Mouse (Mus musculus) neural tube, embryonic 11.5 days (tissue): ENCODE data around the gene Rbfox2. TPM values are rescaled to one million over a fixed set of nuclear protein-coding genes. Genes with fewer than 3 reads are reported as not detected.

Experiments used
- ATAC-seq: fragments of 200-750 bp; cut with Nextera tagmentation; 2 replicates; pipeline ENCODE4 v1.8.0; 2017; ENCODE audit warnings: moderate number of reproducible peaks, mild to moderate bottlenecking, moderate TSS enrichment, moderate library complexity; ENCODE audit not compliant: insufficient read depth, low FRiP score, low TSS enrichment
- DNase-seq: peaks from one replicate; pipeline ENCODE4 v3.0.0-alpha.2; 2015; ENCODE audit warnings: low spot score
- H3K27ac ChIP-seq: fragments of 300-500 bp; sonication (generic); 2 replicates; pipeline ENCODE4 v1.5.1; 2014; ENCODE audit warnings: low read depth, mild to moderate bottlenecking, low read length
- H3K27me3 ChIP-seq: fragments of 300-500 bp; sonication (generic); 2 replicates; pipeline ENCODE4 v1.6.1; 2014; ENCODE audit warnings: mild to moderate bottlenecking, low read length, mixed read lengths; ENCODE audit not compliant: control insufficient read depth, insufficient read depth
- H3K36me3 ChIP-seq: fragments of 300-500 bp; sonication (generic); 2 replicates; pipeline ENCODE4 v1.6.1; 2014; ENCODE audit warnings: mild to moderate bottlenecking, low read length, moderate library complexity, mixed read lengths; ENCODE audit not compliant: control insufficient read depth, insufficient read depth
- H3K4me1 ChIP-seq: fragments of 300-500 bp; sonication (generic); 2 replicates; pipeline ENCODE4 v1.6.1; 2014; ENCODE audit warnings: low read length, mixed read lengths; ENCODE audit not compliant: control insufficient read depth, insufficient read depth
- H3K4me2 ChIP-seq: fragments of 300-500 bp; sonication (generic); 2 replicates; pipeline ENCODE4 v1.6.1; 2014; ENCODE audit warnings: low read depth, mild to moderate bottlenecking, moderate library complexity
- H3K4me3 ChIP-seq: fragments of 300-500 bp; sonication (generic); 2 replicates; pipeline ENCODE4 v1.5.1; 2014; ENCODE audit warnings: low read depth, low read length
- H3K9ac ChIP-seq: fragments of 300-500 bp; sonication (generic); 2 replicates; pipeline ENCODE4 v1.6.1; 2014; ENCODE audit warnings: mild to moderate bottlenecking, low read length
- H3K9me3 ChIP-seq: fragments of 300-500 bp; sonication (generic); 2 replicates; pipeline ENCODE4 v1.6.1; 2016; ENCODE audit warnings: low read length; ENCODE audit not compliant: control insufficient read depth
- WGBS: fragments of 180-500 bp; shearing (Covaris S2); extraction: QIAGEN DNeasy Blood & Tissue Kit; methylation state at CpG from one replicate; pipeline ENCODE4 v1.1.7; 2014; 5-methylcytosine and 5-hydroxymethylcytosine counted together
- polyA plus RNA-seq: library from polyadenylated mRNA; unstranded; fragments of >200 nt; fragmentation: Nextera tagmentation; extraction: Ambion mirVana; gene quantifications from 2 replicates; pipeline ENCODE4 v1.2.1, GENCODE M21; 2014

Gene Rbfox2
- polyA plus RNA-seq, 1 experiment from 2014 or later = 123 TPM

DNA sequence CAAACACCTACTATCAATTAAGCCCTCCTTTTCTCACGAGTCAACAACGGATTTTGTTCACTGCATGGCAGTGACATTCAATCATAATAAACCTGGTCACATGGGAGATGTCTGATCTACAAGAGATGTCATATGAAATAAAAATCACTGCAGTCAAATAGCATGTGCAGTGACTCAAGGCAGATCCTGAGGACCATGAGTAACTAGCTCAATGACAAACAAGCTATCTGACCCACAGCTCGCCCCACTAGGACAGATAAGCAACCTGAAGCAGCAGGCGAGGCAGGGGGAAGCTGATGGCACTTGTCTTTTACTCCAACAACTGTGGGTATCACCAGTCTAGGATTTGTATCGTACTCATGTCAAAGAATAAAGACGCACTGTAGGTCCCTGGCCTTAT, 14.4 kb downstream of the Rbfox2 start:
- Histone ChIP-seq H3K36me3 (no peaks in the 10 kb centered on the region), H3K4me1 (peaks cover 8% of the 10 kb centered on the region), H3K4me3 (no peak overlapping the region), H3K4me2 (no peak overlapping the region), H3K27ac (no peak overlapping the region), H3K27me3 (no peaks in the 10 kb centered on the region), H3K9me3 (no peaks in the 10 kb centered on the region), H3K9ac (no peak overlapping the region)
- 78% methylated on average over 6 of the region's 6 CpGs for WGBS
- DNase-seq (no peak), ATAC-seq (no peak)

DNA sequence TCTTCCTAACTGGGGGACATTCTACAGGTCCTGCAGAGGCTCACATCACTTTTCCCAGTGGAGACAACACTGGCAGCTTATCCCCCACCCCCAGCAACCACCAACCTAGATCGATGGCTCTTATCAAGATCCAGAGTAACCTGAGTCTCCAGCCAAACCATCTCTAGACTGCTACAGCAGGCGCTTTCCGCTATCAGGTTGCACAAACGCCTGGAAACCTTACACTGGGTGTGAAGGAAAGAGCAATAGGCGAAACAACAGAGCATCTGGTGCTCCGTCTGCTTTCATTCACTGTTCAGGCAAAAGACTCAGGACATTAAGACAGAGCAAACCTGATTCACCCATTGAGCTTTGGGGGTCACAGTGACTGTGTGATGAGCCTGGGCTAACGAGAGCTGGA, 15.3 kb downstream of the Rbfox2 start:
- Histone ChIP-seq H3K9ac (no peak overlapping the region), H3K36me3 (no peaks in the 10 kb centered on the region), H3K27me3 (no peaks in the 10 kb centered on the region), H3K4me1 (peaks cover 8% of the 10 kb centered on the region), H3K9me3 (no peaks in the 10 kb centered on the region), H3K4me3 (no peak overlapping the region), H3K4me2 (no peak overlapping the region), H3K27ac (no peak overlapping the region)
- WGBS = 55% methylated on average over 7 of the region's 7 CpGs
- DNase-seq (no peak), ATAC-seq (no peak)

- no peak for DNase-seq
Measured at GRCm38 (mm10) chr15:77290352-77290751, 16.5 kb downstream of the Rbfox2 start.

GRCm38 (mm10) chr15:77280130-77280529, 26.7 kb downstream of the Rbfox2 start:
- ATAC-seq (no peak), DNase-seq (no peak)
- Histone ChIP-seq H3K27ac (no peak overlapping the region), H3K4me2 (no peak overlapping the region), H3K36me3 (no peaks in the 10 kb centered on the region), H3K9me3 (no peaks in the 10 kb centered on the region), H3K4me1 (no peaks in the 10 kb centered on the region), H3K9ac (no peak overlapping the region), H3K4me3 (no peak overlapping the region), H3K27me3 (no peaks in the 10 kb centered on the region)
- whole genome bisulfite sequencing = 96% methylated on average over 1 of the region's 1 CpGs

More at GRCm38 (mm10) chr15:77290352-77290751, 16.5 kb downstream of the Rbfox2 start:
- Histone ChIP-seq H3K4me1 (peaks cover 8% of the 10 kb centered on the region), H3K27me3 (no peaks in the 10 kb centered on the region), H3K9ac (no peak overlapping the region), H3K36me3 (no peaks in the 10 kb centered on the region), H3K27ac (no peak overlapping the region), H3K9me3 (no peaks in the 10 kb centered on the region), H3K4me2 (no peak overlapping the region), H3K4me3 (no peak overlapping the region)
- WGBS = 74% methylated on average over 2 of the region's 2 CpGs
- ATAC-seq = no peak

GRCm38 (mm10) chr15:77278825-77279224, 28.0 kb downstream of the Rbfox2 start:
- Histone ChIP-seq H3K36me3 (no peaks in the 10 kb centered on the region), H3K4me1 (no peaks in the 10 kb centered on the region), H3K27ac (no peak overlapping the region), H3K4me2 (no peak overlapping the region), H3K9ac (no peak overlapping the region), H3K9me3 (no peaks in the 10 kb centered on the region), H3K4me3 (no peak overlapping the region), H3K27me3 (no peaks in the 10 kb centered on the region)
- no peak for DNase-seq
- 60% methylated on average over 5 of the region's 5 CpGs for WGBS
- no peak for ATAC-seq

- H3K27me3 ChIP-seq = no peaks in the 10 kb centered on the region
- no peaks in the 10 kb centered on the region for H3K9me3 ChIP-seq
- no peak for DNase-seq
- H3K9ac ChIP-seq = no peak overlapping the region
- H3K27ac ChIP-seq = no peak overlapping the region
- H3K4me3 ChIP-seq = no peak overlapping the region
- no peak overlapping the region for H3K4me2 ChIP-seq
- WGBS = 77% methylated on average over 3 of the region's 3 CpGs
- no peaks in the 10 kb centered on the region for H3K36me3 ChIP-seq
- ATAC-seq = no peak
- no peaks in the 10 kb centered on the region for H3K4me1 ChIP-seq
Measured at GRCm38 (mm10) chr15:77276838-77277725, 29.7 kb downstream of the Rbfox2 start.

DNA sequence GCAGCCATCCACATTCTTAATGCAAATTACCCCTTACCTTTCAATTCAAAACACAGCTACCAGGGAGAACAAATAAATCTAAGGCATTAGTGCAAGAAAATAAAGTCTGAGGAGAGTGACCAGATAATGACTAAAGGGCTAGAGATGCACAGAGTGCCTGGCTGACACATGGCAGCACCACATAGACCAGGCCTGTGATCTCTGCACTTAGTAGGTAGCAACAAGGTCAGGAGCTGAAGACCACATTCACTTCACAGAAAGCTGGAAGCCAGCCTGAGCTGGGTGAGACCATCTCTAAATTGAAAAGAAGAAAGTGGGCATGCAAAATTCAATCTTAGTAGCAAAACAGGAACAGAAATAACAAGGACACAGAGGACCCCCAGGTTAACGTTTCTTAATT, 30.5 kb downstream of the Rbfox2 start:
- Histone ChIP-seq H3K4me1 (no peaks in the 10 kb centered on the region), H3K9ac (no peak overlapping the region), H3K27me3 (no peaks in the 10 kb centered on the region), H3K4me3 (no peak overlapping the region), H3K9me3 (no peaks in the 10 kb centered on the region), H3K27ac (no peak overlapping the region), H3K4me2 (no peak overlapping the region), H3K36me3 (no peaks in the 10 kb centered on the region)
- no peak for DNase-seq
- no peak for ATAC-seq
- 69% methylated on average over 1 of the region's 1 CpGs for WGBS

GRCm38 (mm10) chr15:77275572-77275971, 31.2 kb downstream of the Rbfox2 start:
- no peaks in the 10 kb centered on the region for H3K4me1 ChIP-seq
- DNase-seq = no peak
- no peak overlapping the region for H3K9ac ChIP-seq
- H3K9me3 ChIP-seq = no peaks in the 10 kb centered on the region
- no peak for ATAC-seq
- no peaks in the 10 kb centered on the region for H3K36me3 ChIP-seq
- H3K27me3 ChIP-seq = no peaks in the 10 kb centered on the region
- no peak overlapping the region for H3K4me3 ChIP-seq
- no peak overlapping the region for H3K27ac ChIP-seq
- no peak overlapping the region for H3K4me2 ChIP-seq
- 66% methylated on average over 2 of the region's 2 CpGs for WGBS

DNA sequence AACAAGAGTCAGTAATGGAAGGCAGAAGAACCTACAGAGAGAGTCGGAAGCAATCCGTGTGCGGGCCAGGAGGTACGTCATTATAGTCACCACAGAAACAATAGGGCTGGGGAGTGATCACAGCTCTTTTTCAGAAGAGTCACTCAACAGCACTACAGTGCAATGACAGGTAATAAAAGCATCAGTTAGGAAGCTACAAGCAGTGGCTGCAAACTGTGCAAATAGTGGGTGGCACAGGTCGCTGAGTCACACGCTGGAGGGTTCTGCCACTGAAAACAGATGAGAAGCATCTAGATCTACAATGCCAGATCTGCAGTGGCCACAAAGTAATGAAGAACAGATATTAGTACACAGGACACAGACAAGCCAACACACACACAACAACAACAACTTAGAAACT, 32.9 kb downstream of the Rbfox2 start:
- ATAC-seq = no peak

More for the DNA sequence above, 32.9 kb downstream of the Rbfox2 start:
- no peak for DNase-seq
- WGBS = 32% methylated on average over 6 of the region's 6 CpGs
- Histone ChIP-seq H3K9me3 (no peaks in the 10 kb centered on the region), H3K27me3 (no peaks in the 10 kb centered on the region), H3K4me3 (no peak overlapping the region), H3K9ac (no peak overlapping the region), H3K27ac (no peak overlapping the region), H3K4me1 (no peaks in the 10 kb centered on the region), H3K36me3 (no peaks in the 10 kb centered on the region), H3K4me2 (no peak overlapping the region)
